Mouse (Mus musculus) urinary bladder, postnatal 4 days (tissue): ENCODE data around the gene Daxx.
"Not testable (repeated sequence)": the region's sequence is repeated elsewhere in the genome, so short reads cannot be mapped to it uniquely, and the experiment has no call there.

Experiments used
- DNase-seq, 2 experiments: peaks; one replicate each; pipeline ENCODE4 v3.0.0; 2021 to 2022; ENCODE audit warnings: low spot score in 2 of 2

Gene Daxx

GRCm38 (mm10) chr17:33902491-33902890 is 6.7 kb upstream of the Daxx start:
- DNase-seq, result no peak

- not testable (repeated sequence) for DNase-seq
Measured at GRCm38 (mm10) chr17:33903911-33904651, 5.1 kb upstream of the Daxx start.

- DNase-seq, result not testable (repeated sequence)
Measured at GRCm38 (mm10) chr17:33904835-33905234, 4.4 kb upstream of the Daxx start, which contains the start of gene Platr17. Gene Platr17, plus strand, starts transcription at chr17:33905135.

GRCm38 (mm10) chr17:33908331-33909076 is 710 bp upstream of the Daxx start:
- no peak for DNase-seq

DNA sequence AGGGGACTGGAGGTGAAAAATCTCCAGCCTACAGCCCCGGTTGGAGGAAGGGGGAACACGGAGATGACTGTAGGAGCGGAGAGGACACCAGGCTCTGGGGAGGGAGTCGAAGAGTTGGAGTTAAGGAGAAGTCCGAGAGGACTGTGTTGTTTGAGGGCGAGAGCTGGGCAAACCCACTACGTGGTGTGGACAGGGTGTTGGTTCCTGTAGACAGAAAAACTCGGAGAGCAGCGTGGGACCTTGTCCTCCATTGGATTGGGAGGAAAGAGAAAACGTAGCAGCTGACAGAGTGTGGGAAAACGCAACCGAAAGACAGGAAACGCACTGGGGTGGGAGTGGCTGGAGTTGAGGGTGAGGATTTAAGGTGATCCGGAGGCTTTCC is 646 bp downstream of the Daxx start:
- DNase-seq, result no peak

DNA sequence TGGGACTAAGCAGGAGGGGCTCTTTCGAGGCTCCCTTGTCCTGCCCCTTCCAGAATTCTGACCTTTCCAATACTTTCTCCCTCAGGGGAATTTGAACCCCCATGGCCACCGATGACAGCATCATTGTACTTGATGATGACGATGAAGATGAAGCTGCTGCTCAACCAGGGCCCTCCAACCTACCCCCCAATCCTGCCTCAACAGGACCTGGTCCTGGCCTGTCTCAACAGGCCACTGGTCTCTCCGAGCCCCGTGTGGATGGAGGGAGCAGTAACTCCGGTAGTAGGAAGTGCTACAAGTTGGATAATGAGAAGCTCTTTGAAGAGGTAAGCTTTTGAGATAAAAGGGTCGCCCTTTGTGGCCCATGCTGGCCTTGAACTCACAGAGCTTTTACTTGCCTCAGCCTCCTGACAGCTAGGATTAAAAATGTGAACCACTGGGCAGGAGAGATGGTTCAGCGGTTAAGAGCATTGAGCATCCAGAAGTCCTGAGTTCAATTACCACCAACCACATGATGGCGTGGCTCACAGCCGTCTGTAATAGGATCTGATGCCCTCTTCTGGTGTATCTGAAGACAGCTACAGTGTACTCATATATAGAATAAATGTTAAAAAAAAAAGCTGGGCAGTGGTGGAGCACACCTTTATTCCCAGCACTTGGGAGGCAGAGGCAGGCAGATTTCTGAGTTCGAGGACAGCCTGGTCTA is 1.3 kb downstream of the Daxx start:
- no peak for DNase-seq

GRCm38 (mm10) chr17:33911052-33911812 is 2.0 kb downstream of the Daxx start:
- peak in 1 of 2 experiments; percentile 16 for DNase-seq

- DNase-seq, result no peak
Measured at GRCm38 (mm10) chr17:33911813-33912414, 2.7 kb downstream of the Daxx start.

- DNase-seq, result no peak
Measured at GRCm38 (mm10) chr17:33913264-33913663, 4.0 kb downstream of the Daxx start.

- DNase-seq, result peak in 1 of 2 experiments; percentile 16
Measured at GRCm38 (mm10) chr17:33913905-33914304, 4.7 kb downstream of the Daxx start.

DNA sequence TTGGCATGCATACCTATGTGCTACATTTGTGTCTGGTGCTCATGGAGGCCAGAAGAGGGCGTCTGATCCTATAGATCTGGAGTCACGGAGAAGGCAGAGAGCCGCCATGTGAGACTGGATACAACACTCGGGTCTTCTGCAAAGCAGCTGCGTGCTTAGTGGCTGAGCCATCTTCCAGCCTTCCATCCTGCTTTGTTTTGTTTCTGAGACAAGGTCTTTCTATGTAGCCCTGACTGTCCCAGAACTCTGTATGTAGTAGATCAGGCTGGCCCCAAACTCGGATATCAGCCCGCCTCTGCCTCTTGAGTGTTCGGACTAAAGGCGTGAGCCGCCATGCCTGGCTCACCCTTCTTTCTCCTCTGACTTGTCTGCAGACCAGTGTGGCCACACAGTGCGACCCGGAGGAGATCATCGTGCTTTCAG is 5.8 kb downstream of the Daxx start:
- no peak for DNase-seq

DNA sequence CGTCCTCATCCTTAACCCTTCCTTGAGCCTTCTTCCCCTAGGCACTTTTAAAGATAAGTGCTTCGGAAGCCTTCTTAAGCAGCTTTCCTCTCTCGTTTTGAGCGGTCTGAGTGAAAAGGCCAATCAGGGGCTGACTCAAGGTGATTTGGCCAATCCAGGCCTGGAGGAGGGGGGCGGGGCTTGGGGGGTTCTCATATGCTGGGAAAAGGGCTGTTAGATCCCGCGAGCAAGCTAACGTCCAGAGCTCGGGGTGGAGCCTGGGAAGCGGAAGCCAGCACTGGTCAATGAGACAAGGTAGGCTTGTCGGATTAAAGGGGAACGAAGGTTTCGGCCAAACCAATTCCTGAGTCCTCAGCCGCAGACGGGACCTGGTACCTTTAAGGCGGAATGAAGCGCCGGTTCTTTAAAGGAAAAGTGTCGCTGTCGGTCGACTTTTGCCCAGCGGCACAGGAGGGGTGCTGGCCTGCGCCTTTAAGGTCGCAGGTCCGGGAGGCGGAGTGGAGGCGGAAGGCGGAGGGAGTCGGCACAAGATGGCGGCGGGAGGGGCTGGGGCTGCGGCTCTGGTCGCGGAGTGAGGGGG is 6.5 kb downstream of the Daxx start, which contains the start of the genes Tapbp and Zbtb22:
Gene Tapbp, plus strand, starts transcription at position 229 of the 580 bp plus-strand sequence.
Gene Zbtb22, plus strand, starts transcription at position 234 of the 580 bp plus-strand sequence.
- peak; percentile 94 to 96 for DNase-seq

- DNase-seq, result peak in 1 of 2 experiments; percentile 63
Measured at GRCm38 (mm10) chr17:33916294-33916693, 7.1 kb downstream of the Daxx start.

- peak in 1 of 2 experiments; percentile 23 for DNase-seq
Measured at GRCm38 (mm10) chr17:33916847-33917655, 7.8 kb downstream of the Daxx start.

- peak; percentile 20 to 58 for DNase-seq
Measured at GRCm38 (mm10) chr17:33917656-33918292, 8.6 kb downstream of the Daxx start.

DNA sequence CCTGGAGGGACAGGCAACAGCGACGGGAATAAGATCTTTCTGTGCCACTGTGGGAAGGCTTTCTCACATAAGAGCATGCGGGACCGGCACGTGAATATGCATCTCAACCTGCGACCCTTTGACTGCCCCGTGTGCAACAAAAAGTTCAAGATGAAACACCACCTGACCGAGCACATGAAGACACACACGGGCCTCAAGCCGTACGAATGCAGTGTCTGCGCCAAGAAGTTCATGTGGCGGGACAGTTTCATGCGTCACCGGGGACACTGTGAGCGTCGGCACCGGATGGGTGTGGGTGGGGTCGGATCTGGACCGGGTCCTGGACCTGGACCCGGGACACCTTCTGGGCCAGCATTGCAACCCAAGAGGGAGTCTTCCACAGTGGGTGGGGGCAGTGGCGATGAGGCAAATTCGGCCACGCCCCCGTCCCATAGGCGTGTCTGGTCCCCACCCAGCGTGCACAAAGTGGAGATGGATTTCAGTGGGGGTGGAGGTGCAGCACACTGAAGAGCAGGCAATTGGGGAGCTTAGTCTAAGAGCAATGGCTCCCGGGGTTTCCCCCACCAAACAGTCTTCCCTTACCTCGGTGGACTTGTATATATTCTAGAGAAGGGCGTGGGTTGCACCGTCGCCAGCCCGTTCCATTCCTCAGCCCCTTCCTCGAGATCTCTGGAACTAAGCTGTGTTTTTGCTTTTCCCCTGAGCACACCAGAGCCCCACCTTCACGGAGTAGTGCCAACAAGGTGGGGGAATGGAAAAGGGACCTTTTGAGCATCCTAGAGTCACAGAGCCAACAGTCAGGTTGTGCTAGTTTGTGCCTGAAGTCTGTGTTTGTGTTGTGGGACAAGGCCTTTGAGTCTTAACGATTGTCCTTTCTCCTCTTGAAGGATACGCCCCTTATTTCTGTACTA is 9.3 kb downstream of the Daxx start:
- DNase-seq, result peak in 1 of 2 experiments; percentile 63

DNA sequence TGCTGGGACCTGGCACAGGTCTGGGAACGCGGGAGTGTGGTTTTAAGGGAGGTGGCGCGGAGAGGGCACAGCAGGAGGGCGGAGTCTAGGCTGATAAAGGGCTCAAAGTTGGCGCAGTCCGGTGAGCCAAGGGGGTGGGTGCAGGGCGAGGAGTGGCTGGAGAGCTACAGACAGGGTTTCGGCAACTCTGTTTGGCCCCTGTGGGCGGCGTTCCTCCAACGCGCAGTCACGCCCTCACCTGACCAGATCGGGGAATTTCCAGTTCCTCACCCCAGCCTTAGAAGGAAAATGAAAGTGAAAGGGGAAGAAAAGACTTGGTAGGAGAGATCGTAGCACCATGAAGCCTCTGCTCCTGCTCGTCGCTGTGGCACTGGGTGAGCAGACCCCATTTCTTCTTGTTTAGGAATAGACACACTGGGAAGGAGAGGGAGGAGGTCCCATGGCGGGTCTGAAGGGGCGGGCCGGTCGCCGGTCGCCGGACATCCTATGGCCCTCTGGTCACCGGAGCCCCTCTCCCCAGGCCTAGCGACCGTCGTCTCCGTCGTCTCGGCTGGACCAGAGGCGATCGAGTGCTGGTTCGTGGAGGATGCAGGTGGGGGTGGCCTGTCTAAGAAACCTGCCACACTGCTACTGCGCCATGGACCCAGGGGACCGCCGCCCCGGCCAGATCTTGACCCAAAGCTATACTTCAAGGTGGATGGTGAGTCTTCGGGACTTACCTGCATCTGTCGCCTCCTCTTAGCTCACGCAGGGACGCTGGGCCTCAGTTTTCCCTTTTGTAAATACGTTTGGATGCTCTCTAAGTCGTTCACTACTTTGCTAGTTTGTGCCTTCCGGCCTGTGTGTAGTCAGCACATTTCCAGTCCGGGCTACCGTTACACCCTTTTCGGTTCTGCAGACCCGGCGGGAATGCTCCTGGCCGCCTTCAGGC is 10.4 kb downstream of the Daxx start:
- peak; percentile 80 to 81 for DNase-seq
